Mouse (Mus musculus): Measurements from ENCODE around the gene Adamtsl4.

- TF ChIP-seq POLR2A (IDR thresholded peaks at IDR 0.05; ENCODE audit: borderline replicate concordance, extremely low read depth, low read depth, low read length) = no peak
- TF ChIP-seq CTCF (IDR thresholded peaks at IDR 0.05; ENCODE audit: insufficient read depth, low read length) = no peak
These were observed 7.0 kb downstream of the Adamtsl4 start for GRCm38 (mm10) chr3:95680673-95681072.
